Mouse (Mus musculus) liver, adult 2 months (tissue): Measurements from ENCODE around the gene Rere.

Experiments used
- CTCF ChIP-seq: fragments of 200-500 bp; IDR thresholded peaks from 2 replicates; pipeline ENCODE4 v1.5.1; 2011; ENCODE audit warnings: low read depth, low read length, control low read depth
- POLR2A ChIP-seq: fragments of 200-500 bp; IDR thresholded peaks from 2 replicates; pipeline ENCODE4 v1.6.1; 2011; ENCODE audit warnings: low read length, control low read depth; ENCODE audit not compliant: insufficient read depth; ENCODE audit errors: extremely low read depth

DNA sequence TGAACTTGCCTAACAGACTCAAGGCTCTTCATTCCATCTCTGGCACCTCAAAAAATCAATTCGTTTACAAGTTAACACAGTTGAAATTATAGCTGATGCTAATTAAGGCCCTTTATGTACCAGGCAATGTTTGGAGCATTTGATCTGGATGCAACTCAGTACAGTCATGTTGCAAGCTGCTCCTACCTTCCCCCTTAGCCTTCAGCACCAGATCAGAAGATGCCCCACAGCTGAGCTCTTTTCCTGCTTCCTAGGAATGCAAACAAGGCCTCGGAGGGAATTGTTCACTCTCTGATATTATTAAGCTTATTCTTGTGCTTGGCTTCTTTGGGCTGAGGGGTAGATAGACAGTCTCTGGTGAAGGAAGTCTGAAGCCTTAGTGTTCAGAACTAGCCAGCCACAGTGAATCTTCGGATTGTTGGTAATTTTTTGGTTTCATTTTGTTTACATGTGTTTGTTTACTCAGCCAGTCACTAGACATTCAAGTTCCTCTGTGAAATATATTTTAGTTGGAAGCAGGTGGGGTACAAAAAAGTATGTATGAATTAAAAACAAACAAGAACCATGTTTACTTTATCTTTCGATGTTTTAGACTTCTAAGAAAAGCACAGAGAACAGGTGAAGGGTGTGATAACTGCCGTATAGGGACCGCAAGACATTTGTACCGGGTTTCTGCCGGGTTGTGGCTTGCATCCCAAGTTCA is 306.3 kb downstream of the Rere start:
- TF ChIP-seq CTCF (no peak), POLR2A (no peak)
